Mouse (Mus musculus) E14TG2a.4 (cell line): Measurements from ENCODE around the gene Zbp1.

Experiments used
- CTCF ChIP-seq: conservative IDR thresholded peaks from 2 replicates; pipeline ENCODE4 v1.5.1; 2014; ENCODE audit warnings: low read length
- NANOG ChIP-seq: IDR thresholded peaks from 2 replicates; pipeline ENCODE4 v1.6.1; 2014; ENCODE audit warnings: borderline replicate concordance, low read length, mixed read lengths
- POU5F1 ChIP-seq: IDR thresholded peaks from 2 replicates; pipeline ENCODE4 v1.6.1; 2014; ENCODE audit warnings: low read length, borderline replicate concordance

DNA sequence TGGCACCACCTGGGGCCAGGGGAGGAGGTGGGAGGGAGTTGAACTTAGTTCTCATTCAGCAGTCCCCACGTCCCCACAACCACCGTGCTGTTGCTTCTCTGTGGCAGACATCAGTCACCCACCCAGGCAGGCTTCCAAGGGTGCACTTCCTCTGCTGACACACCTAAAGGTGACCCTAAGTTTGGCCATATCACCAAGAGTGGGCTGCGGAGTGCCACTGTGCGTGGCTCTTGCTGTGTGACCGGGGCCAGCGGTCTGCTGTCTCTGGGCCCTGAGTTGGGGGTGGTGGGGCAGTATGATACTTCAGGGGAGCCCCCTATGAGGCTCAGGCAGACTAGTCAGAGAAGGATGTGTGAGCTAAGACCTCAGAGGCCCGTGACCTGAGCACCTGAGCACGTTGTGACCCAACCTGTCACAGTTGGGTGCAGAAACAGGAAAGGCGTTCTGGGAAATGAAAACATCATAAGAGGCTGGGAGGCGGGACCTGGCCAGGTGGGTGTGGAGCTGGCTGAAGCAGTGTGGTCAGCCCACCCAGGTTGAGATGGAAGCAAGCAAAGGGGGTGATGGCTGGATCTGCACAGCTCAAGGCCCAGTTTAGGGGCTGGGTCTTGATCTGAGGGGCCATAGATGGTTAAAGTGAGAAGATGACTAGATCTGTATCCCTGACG lies 37.9 kb downstream of the Zbp1 start:
- TF ChIP-seq CTCF (no peak), NANOG (no peak), POU5F1 (no peak)
